Mouse (Mus musculus) ES-Bruce4 (cell line): ENCODE data around the gene BC049715. TPM values are rescaled to one million over a fixed set of nuclear protein-coding genes. Genes with fewer than 3 reads are reported as not detected.

ENCODE experiments used
- H3K27ac ChIP-seq: 2 replicates; pipeline ENCODE4 v1.5.1; 2012; ENCODE audit warnings: low read length, inconsistent platforms; ENCODE audit not compliant: insufficient read depth
- H3K27me3 ChIP-seq: 2 replicates; pipeline ENCODE4 v1.6.1; 2012; ENCODE audit warnings: mild to moderate bottlenecking, low read length, inconsistent platforms; ENCODE audit not compliant: control insufficient read depth, poor library complexity, insufficient read depth, severe bottlenecking
- H3K36me3 ChIP-seq: 2 replicates; pipeline ENCODE4 v1.6.1; 2012; ENCODE audit warnings: inconsistent platforms, mild to moderate bottlenecking, low read length, moderate library complexity; ENCODE audit not compliant: control insufficient read depth, poor library complexity, insufficient read depth, severe bottlenecking
- H3K4me1 ChIP-seq: one replicate; pipeline ENCODE4 v1.8.1; 2011; ENCODE audit warnings: low read length; ENCODE audit not compliant: control insufficient read depth, insufficient read depth
- H3K4me3 ChIP-seq: 2 replicates; pipeline ENCODE4 v1.5.1; 2011; ENCODE audit warnings: low read depth, mild to moderate bottlenecking, low read length
- H3K9ac ChIP-seq: 2 replicates; pipeline ENCODE4 v1.6.1; 2012; ENCODE audit warnings: low read depth, mild to moderate bottlenecking, inconsistent platforms; ENCODE audit not compliant: poor library complexity, severe bottlenecking
- H3K9me3 ChIP-seq: replicated peaks from 2 replicates; pipeline ENCODE4 v1.6.1; 2012; ENCODE audit warnings: mild to moderate bottlenecking, low read length, inconsistent platforms; ENCODE audit not compliant: control insufficient read depth, poor library complexity, insufficient read depth, severe bottlenecking
- CTCF ChIP-seq: IDR thresholded peaks from one replicate; pipeline ENCODE4 v1.8.1; 2011; ENCODE audit warnings: low read depth, low read length
- EP300 ChIP-seq: IDR thresholded peaks from 2 replicates; pipeline ENCODE4 v1.6.1; 2011; ENCODE audit warnings: low read depth, low read length; ENCODE audit not compliant: insufficient read depth
- POLR2A ChIP-seq: IDR thresholded peaks from one replicate; pipeline ENCODE4 v1.8.1; 2011; ENCODE audit warnings: low read length; ENCODE audit not compliant: insufficient read depth
- polyA plus RNA-seq: library from polyadenylated mRNA; stranded (reverse); fragments of >200 nt; gene quantifications from 2 replicates; pipeline ENCODE4 v1.2.4, GENCODE M21; 2011; ENCODE audit warnings: low read depth; ENCODE audit not compliant: missing spikeins, insufficient read depth, insufficient read length

BC049715 gene
- polyA plus RNA-seq, 1 experiment: 0.25 TPM

DNA sequence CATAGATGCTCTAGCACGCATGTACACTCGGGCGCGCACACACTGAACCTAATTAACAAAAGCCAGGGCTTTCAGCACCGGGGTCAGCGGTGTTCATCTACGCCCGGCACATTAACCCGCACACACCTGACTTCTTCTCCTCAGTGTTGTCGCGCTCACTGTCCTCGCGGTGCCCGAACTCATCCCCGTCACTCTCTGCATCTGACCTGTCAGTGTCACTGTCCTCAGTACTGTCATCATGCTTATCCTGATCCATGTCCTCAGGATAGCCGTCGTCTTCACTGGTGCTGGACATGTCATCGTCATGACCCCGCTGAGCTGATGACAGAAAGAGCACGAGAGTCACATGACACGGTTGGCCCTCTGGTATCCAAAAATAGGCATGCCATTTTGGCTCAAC lies 7.0 kb upstream of the BC049715 start:
- Histone ChIP-seq H3K9me3 (no peaks in the 10 kb centered on the region), H3K9ac (no peak overlapping the region), H3K4me3 (no peak overlapping the region), H3K36me3 (peaks cover 88% of the 10 kb centered on the region), H3K27ac (no peak overlapping the region), H3K4me1 (no peaks in the 10 kb centered on the region), H3K27me3 (no peaks in the 10 kb centered on the region)
- no peak for TF ChIP-seq CTCF
- TF ChIP-seq EP300: no peak
- TF ChIP-seq POLR2A: no peak

- peaks cover 86% of the 10 kb centered on the region for H3K36me3 ChIP-seq
- no peak overlapping the region for H3K9ac ChIP-seq
- no peak overlapping the region for H3K4me3 ChIP-seq
- no peaks in the 10 kb centered on the region for H3K4me1 ChIP-seq
- TF ChIP-seq POLR2A (no peak), EP300 (no peak), CTCF (no peak)
- H3K27ac ChIP-seq: no peak overlapping the region
- no peaks in the 10 kb centered on the region for H3K27me3 ChIP-seq
- no peaks in the 10 kb centered on the region for H3K9me3 ChIP-seq
Measured at GRCm38 (mm10) chr6:136821086-136821485, 6.3 kb upstream of the BC049715 start.

DNA sequence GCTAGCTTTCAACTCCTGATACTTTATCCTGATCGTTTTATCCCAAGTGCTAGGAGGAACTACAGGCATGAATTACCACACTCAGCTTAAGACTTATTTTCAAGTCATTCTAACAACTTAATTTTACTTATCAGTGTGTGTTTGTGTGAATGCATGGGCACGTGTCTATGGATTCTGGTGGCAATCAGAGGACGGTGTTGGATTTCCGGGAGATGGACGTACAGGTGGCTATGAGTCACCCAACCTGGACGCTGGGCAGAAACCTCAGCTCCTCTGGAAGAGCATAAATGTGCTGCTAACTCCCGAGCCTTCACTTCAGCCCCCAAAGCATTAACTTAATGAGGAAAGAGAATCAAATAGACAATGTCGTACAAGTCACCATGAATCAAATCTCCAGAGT lies 2.4 kb upstream of the BC049715 start:
- H3K36me3 ChIP-seq: peaks cover 52% of the 10 kb centered on the region
- H3K9ac ChIP-seq: no peak overlapping the region

DNA sequence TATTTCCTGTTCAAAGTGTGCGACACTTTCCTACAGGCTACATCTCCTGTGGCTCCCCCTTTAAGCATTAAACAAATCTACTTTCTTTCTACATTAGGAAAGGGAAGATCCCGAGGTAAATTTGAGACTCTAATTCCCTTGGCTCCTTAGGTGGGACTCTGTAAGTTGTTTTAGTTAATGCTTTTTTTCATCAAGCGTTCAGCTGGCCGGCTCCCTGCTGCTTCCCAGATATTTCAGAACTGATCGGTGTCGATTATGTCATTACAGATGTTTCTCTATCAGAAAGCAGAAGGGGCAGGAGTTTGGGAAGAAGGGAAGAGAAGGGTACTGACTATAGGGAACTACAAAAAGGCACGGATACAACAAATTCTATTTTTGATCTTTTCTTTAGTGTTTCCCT lies 310 bp upstream of the BC049715 start:
- Histone ChIP-seq H3K4me1 (no peaks in the 10 kb centered on the region), H3K9me3 (no peaks in the 10 kb centered on the region), H3K9ac (peak overlapping the region; percentile 98), H3K4me3 (peak overlapping the region; percentile 99), H3K27ac (0 out of 2 replicates have a peak overlapping the region, but pooled peaks have one; percentile 51), H3K27me3 (no peaks in the 10 kb centered on the region), H3K36me3 (peaks cover 31% of the 10 kb centered on the region)
- TF ChIP-seq POLR2A (no peak), EP300 (no peak), CTCF (no peak)

More for the DNA sequence above, 2.4 kb upstream of the BC049715 start:
- H3K9me3 ChIP-seq: no peaks in the 10 kb centered on the region
- no peaks in the 10 kb centered on the region for H3K27me3 ChIP-seq
- H3K4me1 ChIP-seq: no peaks in the 10 kb centered on the region
- TF ChIP-seq POLR2A (no peak), CTCF (no peak), EP300 (no peak)
- H3K27ac ChIP-seq: no peak overlapping the region
- no peak overlapping the region for H3K4me3 ChIP-seq

DNA sequence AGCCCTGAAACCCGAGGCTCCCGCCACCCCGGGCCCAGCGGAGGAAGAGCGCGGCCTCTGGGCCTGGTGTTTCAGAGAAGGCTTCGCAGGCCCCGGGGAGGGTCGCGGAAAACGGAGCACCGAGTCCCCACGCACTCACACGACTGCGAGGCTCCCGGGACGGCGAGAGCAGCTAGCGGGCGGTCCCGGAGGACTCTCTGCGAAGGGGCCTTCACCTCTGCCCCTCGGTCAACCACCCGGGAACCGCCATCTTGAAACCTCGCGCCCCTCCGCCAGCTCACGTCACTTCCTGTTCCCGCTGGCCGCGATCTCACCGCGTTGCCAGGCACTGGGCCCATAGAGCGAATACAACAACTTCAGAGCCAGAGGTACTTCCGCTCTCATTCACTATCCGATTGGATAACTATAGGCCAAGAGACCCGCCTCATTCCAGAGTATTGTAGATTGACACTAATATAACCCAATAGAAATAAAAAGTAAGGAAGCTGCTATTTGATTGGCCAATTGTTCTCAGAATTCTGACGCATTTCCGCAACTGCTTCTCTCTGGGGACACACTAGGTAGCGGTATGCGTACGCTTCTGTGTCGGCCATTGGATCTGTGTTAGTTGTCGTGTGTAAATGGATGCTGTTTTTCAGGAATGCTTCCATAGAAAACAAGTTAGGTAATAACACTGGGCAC lies 595 bp downstream of the BC049715 start, which contains the start of gene Wbp11:
Gene Wbp11 (minus strand): TSS at position 353 of the 681 bp plus-strand sequence.
- Histone ChIP-seq H3K4me1 (no peaks in the 10 kb centered on the region), H3K27me3 (no peaks in the 10 kb centered on the region), H3K9ac (peak within 1 kb of the TSS; percentile 98), H3K27ac (peak within 1 kb of the TSS; percentile 51; the same call in 1 of the 2 replicates), H3K9me3 (no peaks in the 10 kb centered on the region), H3K4me3 (peak within 1 kb of the TSS; percentile 99), H3K36me3 (peaks cover 23% of the 10 kb centered on the region)
- TF ChIP-seq CTCF (no peak), EP300 (no peak), POLR2A (peak; percentile 89)

- no peaks in the 10 kb centered on the region for H3K4me1 ChIP-seq
- H3K9ac ChIP-seq: peak overlapping the region; percentile 78
- H3K9me3 ChIP-seq: no peaks in the 10 kb centered on the region
- H3K36me3 ChIP-seq: peaks cover 21% of the 10 kb centered on the region
- no peaks in the 10 kb centered on the region for H3K27me3 ChIP-seq
- peak overlapping the region; percentile 65 for H3K4me3 ChIP-seq
- TF ChIP-seq CTCF: no peak
- TF ChIP-seq POLR2A: no peak
- no peak for TF ChIP-seq EP300
- H3K27ac ChIP-seq: no peak overlapping the region
Measured at GRCm38 (mm10) chr6:136828681-136829080, 1.3 kb downstream of the BC049715 start.
